Mouse (Mus musculus): ENCODE measurements around the gene Pemt.

DNA sequence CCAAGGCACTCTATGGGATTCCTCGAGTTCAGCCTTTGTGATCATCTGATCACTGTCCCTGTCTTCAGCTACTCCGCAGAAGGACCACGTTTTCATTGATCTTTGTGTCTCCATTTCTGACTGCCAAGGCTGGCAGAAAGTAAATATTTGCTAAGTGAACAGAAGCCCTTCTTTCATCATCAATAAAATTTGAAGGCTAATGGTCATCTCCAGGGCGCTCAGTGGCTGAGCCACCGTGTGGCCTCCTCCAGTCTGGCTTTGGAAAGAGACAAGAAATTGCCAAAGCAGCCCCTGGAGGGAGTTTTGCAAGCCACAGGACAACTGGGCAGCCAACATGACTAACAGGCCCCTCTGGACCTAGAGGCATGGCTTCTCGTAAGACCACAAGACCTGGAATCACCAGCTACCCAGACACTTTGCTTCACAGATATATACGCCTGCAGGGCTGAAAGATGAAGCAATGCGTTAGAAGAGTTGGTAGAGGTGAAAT, 11.3 kb downstream of the Pemt start:
- no peak for TF ChIP-seq CTCF (IDR thresholded peaks at IDR 0.05; ENCODE audit: control insufficient read depth, insufficient read depth, low read length)
- no peak for TF ChIP-seq POLR2A (IDR thresholded peaks at IDR 0.05; ENCODE audit: borderline replicate concordance, control insufficient read depth, low read depth, low read length)

Data from bone marrow, adult 2 months (tissue).